Mouse (Mus musculus) adrenal gland, postnatal 4 days (tissue): ENCODE data around the gene Tcl1b5. TPM values are rescaled to one million over a fixed set of nuclear protein-coding genes. Genes with fewer than 3 reads are reported as not detected.
"Not testable (repeated sequence)": the region's sequence is repeated elsewhere in the genome, so short reads cannot be mapped to it uniquely, and the experiment has no call there.

Experiments
- DNase-seq, 2 experiments: peaks; one replicate each; pipeline ENCODE4 v3.0.0; 2021 to 2022; ENCODE audit warnings: low spot score in 2 of 2, mixed read lengths in 2 of 2
- long read RNA-seq, 2 experiments: library from polyadenylated mRNA; stranded (forward); transcript quantifications; one replicate each; pipeline ENCODE4 v2.0.0; 2021
- total RNA-seq, 2 experiments: library from RNA; stranded (reverse); gene quantifications; 2 replicates each; pipeline ENCODE4 v1.2.3; 2021

Gene Tcl1b5
- not detected for total RNA-seq
- long read RNA-seq, experiment 1 = 0 reads
- long read RNA-seq, experiment 2 = 0 reads

DNA sequence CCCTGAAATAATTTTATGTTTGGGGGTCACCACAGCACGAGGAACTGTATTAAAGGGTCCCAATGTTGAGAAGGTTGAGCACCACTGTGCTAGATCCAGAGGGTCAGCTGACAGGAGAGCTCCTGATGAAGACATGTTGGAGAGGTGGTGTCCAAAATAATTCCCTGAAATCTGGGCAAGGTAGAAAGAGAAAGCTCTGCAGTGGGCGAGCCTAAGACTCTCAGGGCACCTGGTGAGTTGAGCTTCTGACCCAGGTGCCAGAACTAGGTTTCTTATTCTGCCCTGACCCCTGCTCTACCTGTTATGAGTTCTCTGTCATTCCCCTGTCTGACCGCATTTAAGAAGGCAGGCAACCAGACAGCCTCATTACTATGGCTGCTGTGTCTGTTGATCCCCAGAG, at the start of gene Tcl1b5:
TSS of gene Tcl1b5 (plus strand) at position 301 of the 400 bp plus-strand sequence.
- DNase-seq = not testable (repeated sequence)

DNA sequence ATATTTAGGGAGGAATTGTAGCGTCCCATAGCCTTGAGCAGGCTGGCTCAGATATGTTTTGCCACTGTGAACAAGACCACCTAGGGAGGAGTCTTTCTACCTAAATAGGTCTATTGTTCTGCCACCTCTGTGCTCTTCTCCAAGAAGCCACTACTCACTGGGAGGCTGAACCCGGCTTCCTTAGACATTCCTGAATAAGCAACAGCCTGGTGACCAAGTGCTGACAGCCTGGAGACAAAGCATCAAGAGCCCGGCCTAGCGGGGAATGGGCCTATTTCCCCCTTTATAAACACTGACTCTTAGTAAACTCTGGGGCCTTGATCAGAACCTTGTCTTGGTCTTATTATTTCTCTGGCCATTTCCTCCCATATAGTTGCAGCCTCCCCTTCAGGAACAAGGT, 49.6 kb upstream of the Tcl1b5 start:
- no peak for DNase-seq

DNA sequence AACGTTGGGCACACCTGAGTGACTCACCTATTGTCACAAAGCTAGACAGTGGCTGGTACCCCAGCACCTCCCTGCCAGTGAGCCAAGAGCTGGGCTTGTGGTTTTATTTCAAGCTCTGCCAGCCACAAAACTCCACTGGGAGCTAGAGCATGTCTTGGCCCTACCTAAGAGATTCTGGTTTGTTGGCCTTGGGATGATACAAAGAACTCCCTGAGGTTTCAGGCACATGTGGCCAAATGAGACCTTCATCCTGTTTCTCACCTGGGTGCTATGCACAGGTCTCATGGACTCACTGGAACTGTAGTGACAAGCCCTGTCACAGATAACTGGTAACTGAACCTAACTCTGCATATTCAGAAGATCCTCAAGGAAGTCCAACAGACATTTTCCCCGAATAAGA, 48.5 kb upstream of the Tcl1b5 start:
- DNase-seq = no peak

DNA sequence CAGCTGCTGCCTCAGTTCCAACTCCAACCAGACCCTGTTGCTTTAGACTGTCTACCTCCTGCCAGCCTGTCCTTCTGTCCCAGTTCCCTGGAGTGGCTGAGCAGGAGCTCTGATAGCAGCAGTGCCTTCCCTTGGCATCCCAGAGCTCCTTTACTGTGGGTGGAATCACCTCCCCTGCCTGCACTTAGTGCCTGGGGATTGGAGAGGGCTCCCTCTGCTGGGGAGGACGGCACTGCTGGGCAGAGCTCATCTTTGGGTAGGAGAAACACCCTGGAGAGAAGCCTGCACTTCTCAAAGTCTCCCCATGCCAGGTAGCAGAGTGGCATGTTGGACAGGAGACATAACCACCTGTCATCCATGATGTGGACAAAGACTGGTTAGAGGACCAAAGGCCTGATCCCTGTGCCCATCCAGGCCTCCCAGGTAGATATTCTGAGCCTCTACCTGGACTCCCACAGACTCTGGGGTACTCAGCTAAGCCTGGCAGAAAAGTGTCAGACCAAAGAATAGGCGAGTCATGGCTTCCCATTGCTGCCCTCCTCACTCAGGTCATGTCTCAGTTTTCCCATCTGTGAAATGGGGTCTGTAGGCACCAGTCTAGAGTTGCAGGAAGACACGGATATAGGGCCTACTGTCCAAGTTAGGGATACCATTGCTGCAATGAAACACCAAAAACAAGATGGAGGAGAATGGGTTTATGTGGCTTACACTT, 46.5 kb upstream of the Tcl1b5 start:
- not testable (repeated sequence) for DNase-seq

DNA sequence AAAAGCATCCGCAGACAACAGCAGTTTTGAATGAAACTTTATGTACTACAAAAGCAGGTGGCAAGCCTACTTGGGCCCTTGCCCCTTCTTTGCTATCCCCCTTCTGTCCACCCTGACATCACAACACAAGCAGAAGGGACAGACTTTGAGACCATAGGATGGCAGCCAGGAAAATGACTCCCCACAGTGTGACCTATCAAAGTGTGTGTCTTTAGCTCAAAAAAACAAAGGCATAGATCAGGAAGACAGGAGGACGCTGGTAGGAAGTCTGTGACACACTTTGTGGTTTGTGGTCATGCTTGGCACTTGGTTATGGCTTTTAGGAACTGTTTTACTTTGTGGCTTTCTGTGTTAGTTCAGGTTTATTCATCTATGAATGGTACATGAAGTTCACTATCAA, 42.0 kb upstream of the Tcl1b5 start:
- DNase-seq = not testable (repeated sequence)

DNA sequence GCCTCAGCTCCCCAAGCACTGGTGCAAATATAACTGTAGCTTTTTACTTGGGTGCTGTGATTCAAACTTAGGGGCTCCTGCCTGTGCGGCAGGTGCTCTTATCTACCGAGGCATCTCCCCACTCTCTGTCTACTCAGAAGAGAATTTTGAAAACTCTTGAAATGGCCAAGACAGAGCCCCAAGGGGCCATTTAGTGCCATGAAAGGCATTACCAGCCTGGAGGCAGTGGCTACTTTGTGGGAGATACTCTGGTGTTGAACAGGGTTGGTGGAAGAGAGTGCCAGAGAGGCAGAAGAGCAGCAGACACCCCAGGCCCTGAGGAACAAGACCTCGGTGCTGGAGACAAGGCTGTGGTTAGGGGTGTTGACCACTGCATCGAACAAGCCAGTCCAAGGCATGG, 41.3 kb upstream of the Tcl1b5 start:
- not testable (repeated sequence) for DNase-seq

DNA sequence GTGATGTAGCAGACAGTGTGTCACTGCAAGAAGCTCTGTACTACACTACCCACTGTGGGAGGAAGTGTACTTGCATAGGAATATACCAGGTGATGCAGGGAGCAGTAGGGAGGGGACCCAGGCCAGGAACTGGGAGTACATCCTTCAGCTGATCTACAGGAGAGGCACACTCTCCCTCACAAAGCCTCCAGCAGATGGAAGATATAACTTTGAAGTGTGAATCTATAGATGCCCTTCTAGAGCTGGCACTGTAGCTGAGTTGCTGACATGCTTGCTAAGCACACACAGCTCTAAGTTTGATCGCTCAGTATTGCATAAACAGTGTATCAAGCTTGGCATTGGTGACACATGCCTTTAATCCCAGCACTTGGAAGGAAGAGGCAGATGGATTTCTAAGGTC, 38.4 kb upstream of the Tcl1b5 start:
- DNase-seq = not testable (repeated sequence)

DNA sequence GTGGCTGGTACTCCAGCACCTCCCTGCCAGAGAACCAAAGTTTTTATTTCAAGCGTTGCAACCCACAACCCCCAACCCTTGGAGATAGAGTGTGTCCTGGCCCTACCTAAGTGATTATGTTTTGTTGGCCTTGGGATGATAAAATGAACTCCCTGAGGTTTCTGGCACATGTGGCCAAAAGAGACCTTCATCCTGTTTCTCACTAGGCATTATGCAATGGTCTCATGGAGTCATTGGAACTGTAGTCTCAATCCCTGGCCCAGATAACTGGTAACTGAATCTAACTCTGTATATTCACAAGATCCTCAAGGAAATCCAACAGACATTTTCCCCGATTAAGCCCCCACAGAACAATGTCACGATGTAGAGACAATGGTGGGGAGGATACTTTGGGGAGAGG, 33.0 kb upstream of the Tcl1b5 start:
- no peak for DNase-seq

DNA sequence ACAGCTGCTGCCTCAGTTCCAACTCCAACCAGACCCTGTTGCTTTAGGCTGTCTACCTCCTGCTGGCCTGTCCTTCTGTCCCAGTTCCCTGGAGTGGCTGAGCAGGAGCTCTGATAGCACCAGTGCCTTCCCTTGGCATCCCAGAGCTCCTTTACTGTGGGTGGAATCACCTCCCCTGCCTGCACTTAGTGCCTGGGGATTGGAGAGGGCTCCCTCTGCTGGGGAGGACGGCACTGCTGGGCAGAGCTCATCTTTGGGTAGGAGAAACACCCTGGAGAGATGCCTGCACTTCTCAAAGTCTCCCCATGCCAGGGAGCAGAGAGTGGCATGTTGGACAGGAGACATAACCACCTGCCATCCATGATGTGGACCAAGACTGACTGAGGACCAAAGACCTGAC, 31.2 kb upstream of the Tcl1b5 start:
- DNase-seq = not testable (repeated sequence)

DNA sequence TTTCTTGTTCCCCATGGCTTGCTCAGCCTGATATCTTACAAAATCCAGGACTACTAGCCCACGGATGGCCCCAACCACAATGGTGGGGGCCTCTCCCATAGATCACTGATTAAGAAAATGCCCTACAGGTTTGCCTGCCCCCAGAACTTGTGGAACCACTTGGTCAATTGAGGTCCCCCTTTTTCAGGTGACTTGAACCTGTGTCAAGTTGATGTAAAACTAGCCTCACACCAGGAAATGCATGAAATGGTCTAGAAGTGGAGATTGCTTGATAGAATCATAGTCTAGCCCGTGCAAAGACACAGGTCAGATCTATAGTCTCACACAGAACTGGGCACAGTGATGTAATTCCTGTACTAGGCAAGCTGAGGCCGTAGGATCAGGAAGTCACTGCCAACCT, 30.4 kb upstream of the Tcl1b5 start, which contains the start of gene Tcl1b2:
TSS of gene Tcl1b2 (plus strand) at position 301 of the 400 bp plus-strand sequence.
- no peak for DNase-seq

DNA sequence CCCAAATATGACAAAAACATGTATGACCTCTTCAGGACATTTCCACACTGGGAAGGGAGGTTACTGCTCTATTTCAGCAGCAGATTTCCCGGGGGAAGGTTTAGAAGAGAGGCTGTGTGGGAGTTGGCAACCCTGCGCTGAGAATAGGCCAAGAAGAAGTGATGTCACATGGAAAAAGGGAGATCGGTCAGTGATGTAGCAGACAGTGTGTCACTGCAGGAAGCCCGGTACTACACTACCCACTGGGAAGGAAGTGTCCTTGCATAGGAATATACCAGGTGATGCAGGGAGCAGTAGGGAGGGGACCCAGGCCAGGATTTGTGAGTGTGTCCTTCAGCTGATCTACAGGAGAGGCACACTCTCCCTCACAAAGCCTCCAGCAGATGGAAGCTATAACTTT, 20.9 kb upstream of the Tcl1b5 start:
- not testable (repeated sequence) for DNase-seq

DNA sequence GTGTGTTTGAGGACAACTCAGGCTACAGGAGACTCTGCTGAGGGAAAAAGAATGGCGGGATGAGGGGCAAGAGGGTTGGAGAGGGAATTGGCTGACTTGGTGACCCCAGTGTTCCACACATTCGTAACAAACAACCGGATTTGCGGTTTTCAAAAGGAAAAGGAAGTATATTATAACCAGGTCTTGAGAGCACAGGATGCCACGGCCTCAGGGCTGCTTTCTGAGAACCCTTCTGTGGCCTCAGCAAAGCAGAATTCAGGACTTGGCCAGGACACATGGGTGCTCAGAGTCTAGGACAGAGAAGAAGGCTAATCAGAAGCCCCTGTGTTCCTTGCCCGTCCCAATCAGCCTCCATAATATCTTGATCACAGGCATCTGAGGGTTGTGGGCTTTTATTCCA, 17.3 kb upstream of the Tcl1b5 start:
- no peak for DNase-seq

DNA sequence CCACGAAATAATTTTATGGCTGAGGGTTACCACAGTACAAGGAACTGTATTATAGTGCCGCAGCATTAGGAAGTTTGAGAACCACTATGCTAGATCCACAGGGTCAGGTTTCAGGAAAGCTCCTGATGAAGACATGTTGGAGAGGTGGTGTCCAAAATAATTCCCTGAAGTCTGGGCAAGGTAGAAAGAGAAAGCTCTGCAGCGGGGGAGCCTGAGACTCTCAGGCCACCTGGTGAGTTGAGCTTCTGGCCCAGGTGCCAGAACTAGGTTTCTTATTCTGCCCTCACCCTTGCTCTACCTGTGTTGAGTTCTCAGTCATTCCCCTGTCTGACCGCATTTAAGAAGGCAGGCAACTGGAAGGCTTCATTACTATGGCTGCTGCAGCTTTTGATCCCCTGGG, 16.8 kb upstream of the Tcl1b5 start, which contains the start of gene Tcl1b1:
TSS of gene Tcl1b1 (plus strand) at position 301 of the 400 bp plus-strand sequence.
- DNase-seq = no peak

DNA sequence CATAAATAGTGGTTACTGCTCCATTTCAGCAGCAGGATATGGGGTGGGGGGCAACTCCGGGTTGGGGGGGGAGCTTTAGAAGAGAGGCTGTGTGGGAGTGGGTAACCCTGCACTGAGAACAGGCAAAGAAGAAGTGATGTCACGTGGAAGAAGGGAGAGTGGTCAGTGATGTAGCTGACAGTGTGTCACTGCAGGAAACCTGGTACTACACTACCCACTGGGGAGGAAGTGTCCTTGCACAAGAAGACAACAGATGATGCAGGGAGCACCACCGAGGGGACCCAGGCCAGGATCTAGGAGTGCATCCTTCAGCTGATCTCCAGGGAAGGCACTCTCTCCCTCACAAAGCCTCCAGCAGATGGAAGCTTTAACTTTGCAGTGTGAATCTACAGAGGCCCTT, 9.4 kb upstream of the Tcl1b5 start:
- no peak for DNase-seq

DNA sequence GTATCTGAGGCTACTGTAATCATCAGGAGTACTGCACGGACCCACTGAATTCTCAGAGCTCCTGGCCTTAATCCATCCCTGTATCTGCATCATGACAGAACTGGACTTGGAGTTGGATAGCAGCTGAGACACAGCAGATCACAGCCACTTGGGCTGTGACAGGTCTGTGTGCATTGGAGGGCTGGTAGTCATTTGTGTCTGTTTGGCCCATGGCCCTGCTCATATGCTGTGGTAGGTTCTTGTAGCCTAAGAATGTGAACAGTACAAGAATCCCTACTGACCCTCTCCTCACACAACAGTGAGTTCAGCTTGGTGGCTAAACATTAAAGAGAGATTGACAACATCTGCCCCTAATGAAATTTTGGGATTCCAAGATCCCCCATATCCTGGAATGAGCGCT, 2.8 kb upstream of the Tcl1b5 start:
- DNase-seq = no peak

DNA sequence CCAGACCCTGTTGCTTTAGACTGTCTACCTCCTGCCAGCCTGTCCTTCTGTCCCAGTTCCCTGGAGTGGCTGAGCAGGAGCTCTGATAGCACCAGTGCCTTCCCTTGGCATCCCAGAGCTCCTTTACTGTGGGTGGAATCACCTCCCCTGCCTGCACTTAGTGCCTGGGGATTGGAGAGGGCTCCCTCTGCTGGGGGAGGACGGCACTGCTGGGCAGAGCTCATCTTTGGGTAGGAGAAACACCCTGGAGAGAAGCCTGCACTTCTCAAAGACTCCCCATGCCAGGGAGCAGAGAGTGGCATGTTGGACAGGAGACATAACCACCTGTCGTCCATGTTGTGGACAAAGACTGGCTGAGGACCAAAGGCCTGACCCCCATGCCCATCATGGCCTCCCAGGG, 1.8 kb upstream of the Tcl1b5 start:
- DNase-seq = peak; percentile 43 to 58

DNA sequence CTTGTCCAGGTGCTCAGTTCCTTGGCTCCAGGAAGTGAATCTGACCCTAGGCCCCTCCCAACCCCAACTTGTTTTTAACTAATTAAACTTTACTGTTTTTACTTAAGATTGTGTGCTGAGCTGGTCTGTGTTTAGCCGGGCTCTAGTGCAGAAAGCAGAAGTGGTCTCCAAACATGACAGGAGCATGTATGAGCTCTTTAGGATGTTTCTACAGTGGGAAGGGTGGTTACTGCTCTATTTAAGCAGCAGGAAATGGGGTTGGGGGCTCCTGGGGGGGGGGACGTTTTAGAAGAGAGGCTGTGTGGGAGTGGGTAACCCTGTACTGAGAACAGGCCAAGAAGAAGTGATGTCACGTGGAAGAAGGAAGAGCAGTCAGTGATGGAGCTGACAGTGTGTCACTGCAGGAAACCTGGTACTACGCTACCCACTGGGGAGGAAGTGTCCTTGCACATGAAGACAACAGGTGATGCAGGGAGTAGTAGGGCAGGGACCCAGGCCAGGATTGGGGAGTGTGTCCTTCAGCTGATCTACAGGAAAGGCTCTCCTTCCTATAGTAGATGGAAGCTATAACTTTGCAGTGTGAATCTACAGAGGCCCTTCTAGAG, 5.0 kb downstream of the Tcl1b5 start:
- not testable (repeated sequence) for DNase-seq

DNA sequence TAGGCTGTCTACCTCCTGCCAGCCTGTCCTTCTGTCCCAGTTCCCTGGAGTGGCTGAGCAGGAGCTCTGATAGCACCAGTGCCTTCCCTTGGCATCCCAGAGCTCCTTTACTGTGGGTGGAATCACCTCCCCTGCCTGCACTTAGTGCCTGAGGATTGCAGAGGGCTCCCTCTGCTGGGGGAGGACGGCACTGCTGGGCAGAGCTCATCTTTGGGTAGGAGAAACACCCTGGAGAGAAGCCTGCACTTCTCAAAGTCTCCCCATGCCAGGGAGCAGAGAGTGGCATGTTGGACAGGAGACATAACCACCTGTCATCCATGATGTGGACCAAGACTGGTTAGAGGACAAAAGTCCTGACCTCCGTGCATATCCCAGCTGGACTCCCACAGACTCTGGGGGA, 12.8 kb downstream of the Tcl1b5 start:
- DNase-seq = not testable (repeated sequence)

DNA sequence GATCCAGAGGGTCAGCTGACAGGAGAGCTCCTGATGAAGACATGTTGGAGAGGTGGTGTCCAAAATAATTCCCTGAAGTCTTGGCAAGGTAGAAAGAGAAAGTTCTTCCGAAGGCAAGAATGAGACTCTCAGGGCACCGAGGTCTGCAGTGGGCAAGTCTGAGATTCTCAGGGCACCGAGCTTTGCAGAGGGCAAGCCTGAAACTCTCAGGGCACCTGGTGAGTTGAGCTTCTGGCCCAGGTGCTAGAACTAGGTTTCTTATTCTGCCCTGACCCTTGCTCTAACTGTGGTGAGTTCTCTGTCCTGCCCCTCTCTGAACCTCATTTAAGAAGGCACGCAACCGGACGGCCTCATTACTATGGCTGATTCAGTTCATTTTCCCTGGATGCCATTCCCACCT, 14.6 kb downstream of the Tcl1b5 start, which contains the start of gene Tcl1b3:
TSS of gene Tcl1b3 (plus strand) at position 301 of the 400 bp plus-strand sequence.
- DNase-seq = not testable (repeated sequence)

DNA sequence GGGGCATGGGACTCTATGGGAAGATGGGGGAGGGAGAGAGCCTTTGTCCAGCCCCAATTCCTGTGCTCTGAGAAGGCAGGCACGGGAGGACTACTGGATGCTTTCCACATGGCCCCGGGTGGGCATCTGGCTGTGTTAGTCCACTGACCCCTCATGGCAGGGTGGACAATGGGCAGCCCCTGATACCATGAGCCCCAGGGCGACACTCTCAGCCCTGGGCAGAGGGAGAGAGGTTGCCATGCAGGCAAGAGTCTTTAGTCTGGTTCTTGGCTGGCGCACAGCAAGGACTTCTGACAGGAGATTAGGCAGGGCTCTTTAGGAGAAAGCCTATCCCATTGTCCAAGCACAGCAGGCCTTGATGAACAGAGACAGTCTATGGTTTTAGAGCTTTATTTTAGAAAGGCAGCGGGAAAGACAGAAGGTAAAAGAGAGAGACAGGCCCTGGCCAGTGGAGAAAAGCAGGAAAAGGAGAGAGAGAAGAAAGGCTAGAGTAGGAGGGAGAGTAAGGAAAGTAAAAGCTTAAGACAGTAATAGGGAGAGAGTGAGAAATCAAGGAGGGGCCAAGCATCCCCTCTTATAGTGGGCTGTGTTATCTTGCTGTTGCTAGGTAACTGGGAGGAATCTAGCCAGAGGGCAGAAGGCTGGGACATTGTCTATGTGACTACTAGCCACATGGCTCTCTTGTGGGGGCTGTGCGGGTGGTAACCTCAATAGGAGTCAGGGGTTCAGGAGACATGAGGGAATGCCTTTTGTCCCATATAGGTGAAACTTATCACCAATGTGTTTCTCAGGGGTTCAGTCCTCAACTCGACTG, 23.7 kb downstream of the Tcl1b5 start:
- not testable (repeated sequence) for DNase-seq

DNA sequence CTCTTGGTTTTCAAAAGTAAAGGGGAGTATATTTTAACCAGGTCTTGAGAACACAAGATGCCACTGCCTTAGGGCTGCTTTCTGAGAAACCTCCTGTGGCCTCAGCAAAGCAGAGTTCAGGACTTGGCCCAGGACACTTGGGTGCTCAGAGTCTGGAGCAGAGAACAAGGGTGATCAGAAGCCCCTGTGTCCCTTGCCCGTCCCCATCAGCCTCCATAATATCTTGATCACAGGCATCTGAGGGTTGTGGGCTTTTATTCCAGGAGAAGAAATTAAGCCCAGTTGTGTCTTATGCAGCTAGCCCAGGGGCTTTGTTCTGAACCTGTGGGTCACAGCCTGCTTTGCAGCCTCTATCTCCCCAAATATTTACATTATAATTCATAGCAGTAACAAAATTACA, 25.5 kb downstream of the Tcl1b5 start, which contains the start of gene Tcl1b4:
TSS of gene Tcl1b4 (plus strand) at position 301 of the 400 bp plus-strand sequence.
- DNase-seq = not testable (repeated sequence)

DNA sequence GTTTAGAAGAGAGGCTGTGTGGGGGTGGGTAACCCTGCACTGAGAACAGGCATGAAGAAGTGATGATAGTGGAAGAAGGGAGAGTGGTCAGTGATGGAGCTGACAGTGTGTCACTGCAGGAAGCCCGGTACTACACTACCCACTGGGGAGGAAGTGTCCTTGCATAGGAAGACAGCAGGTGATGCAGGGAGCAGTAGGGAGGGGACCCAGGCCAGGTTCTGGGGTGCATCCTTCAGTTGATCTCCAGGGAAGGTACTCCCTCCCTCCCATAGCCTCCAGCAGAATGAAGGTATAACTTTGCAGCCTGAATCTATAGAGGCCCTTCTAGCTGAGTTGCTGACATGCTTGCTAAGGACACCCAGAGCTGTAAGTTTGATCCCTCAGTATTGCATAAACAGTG, 30.9 kb downstream of the Tcl1b5 start:
- DNase-seq = no peak
